Mouse (Mus musculus): Measurements from ENCODE around the gene Fam83c. TPM values are rescaled to one million over a fixed set of nuclear protein-coding genes. Genes with fewer than 3 reads are reported as not detected.

The Fam83c gene
- 2.4 and 2.5 TPM in 2 replicates for polyA plus RNA-seq (2015; fragmentation: Nextera tagmentation; extraction: Ambion mirVana)

- no peak; the same call in 1 of the 2 replicates for ATAC-seq (ENCODE audit: insufficient number of reproducible peaks, low FRiP score, low TSS enrichment, low read depth)
- Histone ChIP-seq H3K9me3 (no peaks in the 10 kb centered on the region), H3K27ac (no peak within 1 kb of the TSS), H3K9ac (no peak within 1 kb of the TSS), H3K4me2 (0 out of 2 replicates have a peak within 1 kb of the TSS, but pooled peaks have one; percentile 0), H3K27me3 (no peaks in the 10 kb centered on the region), H3K4me1 (no peaks in the 10 kb centered on the region), H3K36me3 (no peaks in the 10 kb centered on the region), H3K4me3 (peak within 1 kb of the TSS; percentile 4; the same call in 1 of the 2 replicates)
- WGBS: 53% methylated on average over 9 of the region's 9 CpGs
Measured at GRCm38 (mm10) chr2:155834732-155835131, at the start of gene Fam83c. Fam83c (minus strand) TSS chr2:155834854.

GRCm38 (mm10) chr2:155882087-155882486, 47.4 kb upstream of the Fam83c start:
- 82% methylated on average over 3 of the region's 3 CpGs for WGBS
- peaks cover 35% of the 10 kb centered on the region for H3K36me3 ChIP-seq

DNA sequence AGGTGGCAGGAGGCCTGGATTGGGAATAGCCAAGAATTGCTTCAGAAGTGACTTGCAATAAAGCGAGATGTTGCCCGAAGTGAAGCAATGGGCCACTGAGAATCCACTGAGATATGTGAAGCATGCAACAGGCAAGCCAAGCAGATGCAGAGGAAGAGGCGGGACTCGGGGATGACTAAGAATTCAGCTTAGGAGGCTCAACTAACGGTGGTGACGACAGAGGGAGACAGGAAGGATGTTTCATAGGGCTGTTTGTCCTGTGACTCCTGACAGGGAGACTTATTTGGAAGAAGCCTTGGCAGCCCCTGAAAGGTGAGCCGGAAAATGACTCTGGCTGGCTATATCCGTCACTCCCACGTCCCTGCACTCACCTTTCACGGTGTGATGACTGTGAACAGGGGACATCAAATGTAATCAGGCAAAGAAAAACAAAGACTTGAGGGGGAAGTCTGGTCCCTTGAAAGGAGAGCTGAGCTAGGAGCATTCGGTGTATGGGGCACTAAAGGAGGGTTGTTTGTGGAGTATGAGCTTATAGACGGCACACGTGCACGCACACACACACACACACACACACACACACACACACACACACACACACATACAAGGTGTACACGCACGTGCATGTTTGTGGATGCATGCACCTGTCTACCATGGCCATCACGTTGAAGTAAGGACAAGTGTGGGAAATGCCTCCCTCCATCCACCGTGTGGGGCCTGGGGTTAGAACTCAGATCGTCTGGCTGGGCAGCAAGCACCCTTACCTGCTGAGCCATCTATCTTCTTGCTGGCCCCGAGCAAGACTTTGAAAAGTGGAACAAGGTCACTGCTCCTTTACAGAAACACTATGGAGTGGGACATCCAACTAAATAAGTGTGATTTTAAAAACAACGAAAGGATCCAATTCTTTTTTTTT, 44.6 kb upstream of the Fam83c start:
- no peak for ATAC-seq (ENCODE audit: insufficient number of reproducible peaks, low FRiP score, low TSS enrichment, low read depth)
- Histone ChIP-seq H3K4me1 (peaks cover 10% of the 10 kb centered on the region; the same call in 1 of the 2 replicates), H3K9me3 (no peaks in the 10 kb centered on the region), H3K4me3 (no peak overlapping the region), H3K9ac (no peak overlapping the region), H3K27ac (no peak overlapping the region), H3K4me2 (no peak overlapping the region), H3K27me3 (no peaks in the 10 kb centered on the region), H3K36me3 (peaks cover 32% of the 10 kb centered on the region)
- 81% methylated on average over 21 of the region's 21 CpGs for WGBS

More at GRCm38 (mm10) chr2:155882087-155882486, 47.4 kb upstream of the Fam83c start:
- no peak overlapping the region for H3K9ac ChIP-seq
- H3K9me3 ChIP-seq: no peaks in the 10 kb centered on the region
- H3K27me3 ChIP-seq: no peaks in the 10 kb centered on the region
- H3K27ac ChIP-seq: peak overlapping the region; percentile 35; the same call in 1 of the 2 replicates
- no peak overlapping the region for H3K4me3 ChIP-seq
- H3K4me2 ChIP-seq: no peak overlapping the region
- H3K4me1 ChIP-seq: peaks cover 10% of the 10 kb centered on the region; the same call in 1 of the 2 replicates
- no peak for ATAC-seq (ENCODE audit: insufficient number of reproducible peaks, low FRiP score, low TSS enrichment, low read depth)

DNA sequence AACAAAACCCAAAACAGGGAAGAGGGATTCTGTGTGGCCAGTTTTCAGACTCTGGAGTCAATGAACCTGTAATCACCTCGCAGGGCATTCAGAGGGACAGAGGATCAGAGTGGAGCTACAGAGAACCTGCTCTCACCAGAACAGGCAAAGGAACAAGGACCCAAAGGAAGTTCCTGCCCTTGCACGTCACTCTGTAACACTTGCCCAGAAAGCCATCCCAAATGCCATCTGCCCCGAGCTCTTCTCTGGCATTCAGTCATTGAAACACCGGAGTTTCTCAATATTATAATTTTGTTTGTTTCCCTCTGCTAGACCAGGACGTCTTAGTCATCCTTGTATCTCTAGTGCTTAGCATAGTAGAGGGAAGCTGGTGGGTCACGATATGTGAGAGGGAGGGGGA, 39.0 kb upstream of the Fam83c start:
- peak overlapping the region; percentile 59 for H3K27ac ChIP-seq
- 66% methylated on average over 6 of the region's 6 CpGs for WGBS

GRCm38 (mm10) chr2:155872930-155873507, 38.4 kb upstream of the Fam83c start:
- WGBS: 35% methylated on average over 10 of the region's 10 CpGs
- Histone ChIP-seq H3K27ac (peak overlapping the region; percentile 59), H3K4me3 (no peak overlapping the region), H3K9me3 (no peaks in the 10 kb centered on the region), H3K4me1 (peaks cover 22% of the 10 kb centered on the region), H3K36me3 (peaks cover 23% of the 10 kb centered on the region), H3K27me3 (no peaks in the 10 kb centered on the region), H3K9ac (no peak overlapping the region), H3K4me2 (no peak overlapping the region)
- no peak; the same call in 1 of the 2 replicates for ATAC-seq (ENCODE audit: insufficient number of reproducible peaks, low FRiP score, low TSS enrichment, low read depth)

More for the DNA sequence above, 39.0 kb upstream of the Fam83c start:
- Histone ChIP-seq H3K27me3 (no peaks in the 10 kb centered on the region), H3K9ac (no peak overlapping the region), H3K4me3 (no peak overlapping the region), H3K36me3 (peaks cover 20% of the 10 kb centered on the region), H3K9me3 (no peaks in the 10 kb centered on the region), H3K4me1 (peaks cover 22% of the 10 kb centered on the region), H3K4me2 (no peak overlapping the region)
- ATAC-seq (ENCODE audit: insufficient number of reproducible peaks, low FRiP score, low TSS enrichment, low read depth): no peak

DNA sequence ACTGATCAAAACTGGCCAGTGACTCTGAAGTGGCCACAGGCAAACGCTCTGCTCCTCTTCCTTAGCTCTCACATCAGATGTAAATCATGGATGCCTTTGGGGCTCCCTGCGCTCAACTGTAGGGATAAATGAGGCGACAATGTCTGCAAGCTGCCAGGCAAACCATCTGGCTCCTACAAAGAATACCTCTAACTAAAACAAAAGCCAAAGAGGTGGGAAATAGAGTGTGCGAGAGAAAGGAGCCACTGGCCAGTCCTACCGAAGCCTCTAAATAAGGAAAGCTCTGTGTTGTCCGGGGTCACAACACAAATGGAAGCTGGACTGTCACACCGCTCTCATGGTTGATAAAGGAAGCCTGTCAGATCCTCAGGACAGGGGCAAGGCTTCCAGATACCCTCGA, 37.8 kb upstream of the Fam83c start:
- H3K36me3 ChIP-seq: peaks cover 23% of the 10 kb centered on the region
- H3K4me1 ChIP-seq: peaks cover 22% of the 10 kb centered on the region
- ATAC-seq (ENCODE audit: insufficient number of reproducible peaks, low FRiP score, low TSS enrichment, low read depth): no peak
- no peak overlapping the region for H3K4me3 ChIP-seq
- H3K9ac ChIP-seq: no peak overlapping the region
- H3K4me2 ChIP-seq: no peak overlapping the region
- no peak overlapping the region for H3K27ac ChIP-seq
- WGBS: 65% methylated on average over 8 of the region's 8 CpGs
- no peaks in the 10 kb centered on the region for H3K27me3 ChIP-seq
- no peaks in the 10 kb centered on the region for H3K9me3 ChIP-seq

- H3K4me3 ChIP-seq: no peak overlapping the region
- H3K9ac ChIP-seq: no peak overlapping the region
- H3K9me3 ChIP-seq: no peaks in the 10 kb centered on the region
- no peaks in the 10 kb centered on the region for H3K27me3 ChIP-seq
- peaks cover 20% of the 10 kb centered on the region for H3K4me1 ChIP-seq
- H3K36me3 ChIP-seq: peaks cover 10% of the 10 kb centered on the region; the same call in 1 of the 2 replicates
- no peak overlapping the region for H3K27ac ChIP-seq
- ATAC-seq (ENCODE audit: insufficient number of reproducible peaks, low FRiP score, low TSS enrichment, low read depth): no peak
- no peak overlapping the region for H3K4me2 ChIP-seq
- WGBS: 71% methylated on average over 5 of the region's 5 CpGs
Measured at GRCm38 (mm10) chr2:155869772-155870171, 35.1 kb upstream of the Fam83c start.

- peaks cover 17% of the 10 kb centered on the region for H3K4me1 ChIP-seq
- no peak for ATAC-seq (ENCODE audit: insufficient number of reproducible peaks, low FRiP score, low TSS enrichment, low read depth)
- peaks cover 7% of the 10 kb centered on the region; the same call in 1 of the 2 replicates for H3K36me3 ChIP-seq
- no peak overlapping the region for H3K4me2 ChIP-seq
- WGBS: 89% methylated on average over 8 of the region's 8 CpGs
- H3K4me3 ChIP-seq: no peak overlapping the region
- H3K27me3 ChIP-seq: no peaks in the 10 kb centered on the region
- no peak overlapping the region for H3K27ac ChIP-seq
- H3K9me3 ChIP-seq: no peaks in the 10 kb centered on the region
- H3K9ac ChIP-seq: no peak overlapping the region
Measured at GRCm38 (mm10) chr2:155868320-155868719, 33.7 kb upstream of the Fam83c start.

GRCm38 (mm10) chr2:155863301-155863867, 28.7 kb upstream of the Fam83c start:
- Histone ChIP-seq H3K9ac (no peak overlapping the region), H3K27ac (peak overlapping the region; percentile 17; the same call in 1 of the 2 replicates), H3K27me3 (no peaks in the 10 kb centered on the region), H3K4me3 (no peak overlapping the region), H3K36me3 (peaks cover 4% of the 10 kb centered on the region; the same call in 1 of the 2 replicates), H3K4me2 (no peak overlapping the region), H3K9me3 (no peaks in the 10 kb centered on the region), H3K4me1 (peaks cover 9% of the 10 kb centered on the region)
- WGBS: 19% methylated on average over 11 of the region's 11 CpGs
- ATAC-seq (ENCODE audit: insufficient number of reproducible peaks, low FRiP score, low TSS enrichment, low read depth): peak; percentile 61

- Histone ChIP-seq H3K4me2 (no peak overlapping the region), H3K36me3 (peaks cover 5% of the 10 kb centered on the region), H3K9ac (no peak overlapping the region), H3K27ac (peak overlapping the region; percentile 12; the same call in 1 of the 2 replicates), H3K4me1 (peaks cover 9% of the 10 kb centered on the region), H3K4me3 (no peak overlapping the region), H3K27me3 (no peaks in the 10 kb centered on the region), H3K9me3 (no peaks in the 10 kb centered on the region)
- 35% methylated on average over 13 of the region's 13 CpGs for WGBS
- ATAC-seq (ENCODE audit: insufficient number of reproducible peaks, low FRiP score, low TSS enrichment, low read depth): peak; percentile 80
Measured at GRCm38 (mm10) chr2:155862573-155863300, 28.1 kb upstream of the Fam83c start.

- no peak for ATAC-seq (ENCODE audit: insufficient number of reproducible peaks, low FRiP score, low TSS enrichment, low read depth)
- no peak overlapping the region for H3K4me3 ChIP-seq
- 86% methylated on average over 6 of the region's 6 CpGs for WGBS
- no peak overlapping the region for H3K4me2 ChIP-seq
- no peaks in the 10 kb centered on the region for H3K27me3 ChIP-seq
- H3K27ac ChIP-seq: no peak overlapping the region
- H3K4me1 ChIP-seq: peaks cover 9% of the 10 kb centered on the region
- peaks cover 14% of the 10 kb centered on the region for H3K36me3 ChIP-seq
- no peaks in the 10 kb centered on the region for H3K9me3 ChIP-seq
- H3K9ac ChIP-seq: no peak overlapping the region
Measured at GRCm38 (mm10) chr2:155861581-155861980, 26.9 kb upstream of the Fam83c start.

Measured in limb, embryonic 15.5 days (tissue).